Mouse (Mus musculus) cerebellum, adult 2 months (tissue): ENCODE results near the gene Ide. TPM values are rescaled to one million over a fixed set of nuclear protein-coding genes. Genes with fewer than 3 reads are reported as not detected.

ENCODE experiments used
- DNase-seq, 2 experiments: peaks; one replicate each; pipeline ENCODE4 v3.0.0; 2021
- H3K27ac ChIP-seq: fragments of 200-500 bp; 2 replicates; pipeline ENCODE4 v1.5.1; 2012; ENCODE audit warnings: low read length, control low read depth, inconsistent platforms; ENCODE audit not compliant: insufficient read depth
- H3K27me3 ChIP-seq: fragments of 200-500 bp; 2 replicates; pipeline ENCODE4 v1.6.1; 2012; ENCODE audit warnings: inconsistent platforms, mild to moderate bottlenecking, low read length, moderate library complexity; ENCODE audit not compliant: control insufficient read depth, insufficient read depth
- H3K4me1 ChIP-seq: fragments of 200-500 bp; 2 replicates; pipeline ENCODE4 v1.6.1; 2011; ENCODE audit warnings: low read length; ENCODE audit not compliant: control insufficient read depth, insufficient read depth
- H3K4me3 ChIP-seq: fragments of 200-500 bp; replicated peaks from 2 replicates; pipeline ENCODE3; 2011; ENCODE audit warnings: mild to moderate bottlenecking, low read depth, low read length, control low read depth; ENCODE audit not compliant: insufficient read depth
- CTCF ChIP-seq: fragments of 200-500 bp; IDR thresholded peaks from 2 replicates; pipeline ENCODE4 v1.5.1; 2011; ENCODE audit warnings: low read depth, mild to moderate bottlenecking, control low read depth, low read length, moderate library complexity, borderline replicate concordance; ENCODE audit not compliant: insufficient read depth
- POLR2A ChIP-seq: fragments of 200-500 bp; IDR thresholded peaks from 2 replicates; pipeline ENCODE4 v1.6.1; 2011; ENCODE audit warnings: low read length, control low read depth, borderline replicate concordance; ENCODE audit not compliant: insufficient read depth
- WGBS: fragments of 180-500 bp; shearing (Covaris S2); methylation state at CpG from one replicate; pipeline ENCODE4 v1.1.7; 2018; 5-methylcytosine and 5-hydroxymethylcytosine counted together
- polyA plus RNA-seq: library from polyadenylated mRNA; depleted of rRNA; stranded (reverse); fragments of >200 nt; gene quantifications from 2 replicates; pipeline ENCODE4 v1.2.3, GENCODE M21; 2012

Gene Ide
- polyA plus RNA-seq, 1 experiment: 33.7 TPM

- TF ChIP-seq POLR2A (no peak), CTCF (no peak)
- H3K4me3 ChIP-seq: no peak overlapping the region
- DNase-seq: no peak
- no peak overlapping the region for H3K27ac ChIP-seq
- peaks cover 6% of the 10 kb centered on the region; the same call in 1 of the 2 replicates for H3K4me1 ChIP-seq
- WGBS: 95% methylated on average over 6 of the region's 6 CpGs
- H3K27me3 ChIP-seq: no peaks in the 10 kb centered on the region
These were observed 29.7 kb downstream of the Ide start for GRCm38 (mm10) chr19:37307826-37308545.

GRCm38 (mm10) chr19:37306176-37306575 is 31.5 kb downstream of the Ide start:
- WGBS: 45% methylated on average over 3 of the region's 3 CpGs
- Histone ChIP-seq H3K4me3 (no peak overlapping the region), H3K4me1 (peaks cover 6% of the 10 kb centered on the region; the same call in 1 of the 2 replicates), H3K27me3 (no peaks in the 10 kb centered on the region), H3K27ac (no peak overlapping the region)
- TF ChIP-seq POLR2A (no peak), CTCF (no peak)
- no peak for DNase-seq

GRCm38 (mm10) chr19:37304866-37305265 is 32.8 kb downstream of the Ide start:
- no peak overlapping the region for H3K27ac ChIP-seq
- H3K27me3 ChIP-seq: no peaks in the 10 kb centered on the region
- H3K4me3 ChIP-seq: no peak overlapping the region
- 94% methylated on average over 5 of the region's 5 CpGs for WGBS
- H3K4me1 ChIP-seq: peaks cover 6% of the 10 kb centered on the region; the same call in 1 of the 2 replicates
- DNase-seq: no peak
- TF ChIP-seq POLR2A (no peak), CTCF (no peak)

GRCm38 (mm10) chr19:37304006-37304405 is 33.6 kb downstream of the Ide start:
- H3K27ac ChIP-seq: no peak overlapping the region
- 46% methylated on average over 4 of the region's 4 CpGs for WGBS
- no peak for DNase-seq
- no peaks in the 10 kb centered on the region for H3K27me3 ChIP-seq
- H3K4me1 ChIP-seq: peaks cover 2% of the 10 kb centered on the region; the same call in 1 of the 2 replicates
- TF ChIP-seq CTCF (no peak), POLR2A (no peak)
- H3K4me3 ChIP-seq: no peak overlapping the region

GRCm38 (mm10) chr19:37301733-37302132 is 35.9 kb downstream of the Ide start:
- no peak overlapping the region for H3K27ac ChIP-seq
- no peaks in the 10 kb centered on the region for H3K4me1 ChIP-seq
- WGBS: 67% methylated on average over 3 of the region's 3 CpGs
- H3K27me3 ChIP-seq: no peaks in the 10 kb centered on the region
- no peak for DNase-seq
- TF ChIP-seq POLR2A (no peak), CTCF (no peak)
- no peak overlapping the region for H3K4me3 ChIP-seq

GRCm38 (mm10) chr19:37291676-37292075 is 46.0 kb downstream of the Ide start:
- no peak overlapping the region for H3K27ac ChIP-seq
- DNase-seq: no peak
- WGBS: 59% methylated on average over 4 of the region's 4 CpGs
- H3K27me3 ChIP-seq: no peaks in the 10 kb centered on the region
- H3K4me1 ChIP-seq: no peaks in the 10 kb centered on the region
- TF ChIP-seq POLR2A: no peak
- TF ChIP-seq CTCF: no peak
- no peak overlapping the region for H3K4me3 ChIP-seq

GRCm38 (mm10) chr19:37290906-37291305 is 46.7 kb downstream of the Ide start:
- Histone ChIP-seq H3K27me3 (no peaks in the 10 kb centered on the region), H3K27ac (no peak overlapping the region), H3K4me3 (no peak overlapping the region), H3K4me1 (no peaks in the 10 kb centered on the region)
- no peak for DNase-seq
- no peak for TF ChIP-seq CTCF
- TF ChIP-seq POLR2A: no peak
- WGBS: 94% methylated on average over 8 of the region's 8 CpGs

- 93% methylated on average over 9 of the region's 9 CpGs for WGBS
- H3K27me3 ChIP-seq: no peaks in the 10 kb centered on the region
- DNase-seq: no peak
- no peaks in the 10 kb centered on the region for H3K4me1 ChIP-seq
- TF ChIP-seq CTCF: no peak
- TF ChIP-seq POLR2A: no peak
- H3K4me3 ChIP-seq: no peak overlapping the region
- no peak overlapping the region for H3K27ac ChIP-seq
These were observed 52.9 kb downstream of the Ide start for GRCm38 (mm10) chr19:37284775-37285174.
